Mouse (Mus musculus) liver, embryonic 16.5 days (tissue): Measurements from ENCODE around the gene Gm5431. TPM values are rescaled to one million over a fixed set of nuclear protein-coding genes. Genes with fewer than 3 reads are reported as not detected.

ENCODE experiments used
- polyA plus RNA-seq: library from polyadenylated mRNA; unstranded; fragments of >200 nt; fragmentation: Nextera tagmentation; extraction: Ambion mirVana; gene quantifications from 2 replicates; pipeline ENCODE4 v1.2.1, GENCODE M21; 2015

The Gm5431 gene
- polyA plus RNA-seq, 1 experiment from 2014 or later: 0.45 TPM

Other genes with a start within 250 kb of the Gm5431 start
- gene Rack1, start 101.9 kb downstream of the Gm5431 start, polyA plus RNA-seq: 395 and 402 TPM in 2 replicates
- gene Trim41, start 84.9 kb downstream of the Gm5431 start, polyA plus RNA-seq: 1.6 and 1.8 TPM in 2 replicates
- 0.11 and 0.14 TPM in 2 replicates for gene Trim7, start 76.1 kb downstream of the Gm5431 start, polyA plus RNA-seq
- 0.22 and 0.40 TPM in 2 replicates for gene Gm12184, start 75.6 kb downstream of the Gm5431 start, polyA plus RNA-seq
- 18.9 and 20.6 TPM in 2 replicates for gene Irgm1, start 30.5 kb downstream of the Gm5431 start, polyA plus RNA-seq
- gene Psme2b, start 44.0 kb upstream of the Gm5431 start, polyA plus RNA-seq: 2.5 and 3.1 TPM in 2 replicates
- 0.06 and 0.07 TPM in 2 replicates for gene Olfr56, start 76.7 kb upstream of the Gm5431 start, polyA plus RNA-seq
- 1.1 and 1.4 TPM in 2 replicates for gene 9930111J21Rik1, start 77.2 kb upstream of the Gm5431 start, polyA plus RNA-seq
- 0.02 TPM in 1 of 2 replicates, not detected in the other for gene Gm12185, start 90.0 kb upstream of the Gm5431 start, polyA plus RNA-seq
- 0.89 and 1.8 TPM in 2 replicates for gene Tgtp1, start 92.0 kb upstream of the Gm5431 start, polyA plus RNA-seq
- gene 9930111J21Rik2, start 149.0 kb upstream of the Gm5431 start, polyA plus RNA-seq: 1.3 and 1.5 TPM in 2 replicates
- gene Tgtp2, start 162.0 kb upstream of the Gm5431 start, polyA plus RNA-seq: 0.35 and 0.57 TPM in 2 replicates
- gene Ifi47, start 174.4 kb upstream of the Gm5431 start, polyA plus RNA-seq: 7.0 and 7.9 TPM in 2 replicates
- gene Olfr1396, start 212.7 kb upstream of the Gm5431 start, polyA plus RNA-seq: not detected in 2 replicates
- gene Olfr1395, start 240.1 kb upstream of the Gm5431 start, polyA plus RNA-seq: not detected in 2 replicates